Comparison of ENCODE assay signal across 8 mouse cellular contexts in the genomic region with DNA sequence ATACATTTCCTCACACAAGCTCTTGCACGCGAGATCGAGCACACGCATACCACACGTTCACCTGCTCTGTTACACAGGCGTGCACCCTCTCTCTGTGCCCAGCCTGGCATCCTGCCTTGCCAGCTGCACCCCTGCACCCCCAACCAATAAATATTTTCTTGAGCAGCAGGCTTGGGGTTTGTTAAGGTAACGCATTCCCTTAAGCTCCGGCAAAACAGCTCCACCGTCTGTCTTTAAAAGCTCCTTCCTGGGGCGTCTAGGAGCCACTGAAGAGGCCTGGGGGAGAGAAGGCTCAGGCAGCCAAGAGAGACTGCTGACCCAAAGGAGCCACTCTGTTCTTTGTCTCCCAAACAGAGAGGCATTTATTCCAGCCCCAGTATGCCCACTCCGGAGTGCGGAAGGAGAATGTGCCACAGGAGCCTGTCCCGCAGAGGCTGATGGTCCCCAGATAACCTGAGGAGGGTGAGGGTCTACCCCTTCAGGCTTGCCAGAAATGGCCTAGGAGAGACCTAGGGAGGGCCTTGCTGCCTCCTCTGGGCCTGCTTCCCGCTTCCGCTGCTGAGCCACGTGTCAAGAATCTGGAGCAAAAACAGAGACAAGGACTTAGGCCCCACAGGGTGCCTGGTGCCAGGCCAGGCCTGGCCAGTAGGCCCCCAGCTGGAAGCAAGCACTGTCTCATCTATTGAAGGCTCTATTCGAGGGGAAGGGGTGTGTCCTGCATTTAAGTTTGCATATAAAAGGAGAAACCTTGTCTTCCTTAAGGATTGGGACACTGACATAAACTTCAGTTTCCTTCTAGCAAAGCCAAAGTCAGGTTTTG. TPM values are rescaled to one million over a fixed set of nuclear protein-coding genes. Genes with fewer than 3 reads are reported as not detected.
A peak's percentile ranks its signal among the peaks of the same experiment; 100 is the strongest.
DNase-seq lines count a peak whose midpoint lies in the region; ATAC-seq and TF ChIP-seq lines count a peak whose summit lies in the region.

No protein-coding gene starts in this region.

- H3K9ac ChIP-seq in hindbrain, postnatal 0 days (replicated peaks; ENCODE audit: low read length), result peak overlapping the region; percentile 88
- peak overlapping the region; percentile 90 for H3K9ac ChIP-seq in midbrain, embryonic 13.5 days (replicated peaks)

- intact Hi-C loops in left cerebral cortex, postnatal 10 days (cut with DNase I), result no loop called here

- TF ChIP-seq POLR2A in embryonic fibroblast, embryonic 13.5 days (IDR thresholded peaks at IDR 0.05; ENCODE audit: low read depth, low read length), result no peak

- DNase-seq in 3134 (ENCODE audit: extremely low read depth, insufficient read length, low spot score) (peak; percentile 66), MEL-GATA-1-ER (ENCODE audit: extremely low read depth, low read depth) (peak; percentile 67)
- DNase-seq in hindbrain, postnatal 0 days (ENCODE audit: low spot score), result peak; percentile 79
- DNase-seq in left cerebral cortex, postnatal 10 days (ENCODE audit: extremely low spot score in 1 of 2, low spot score in 2 of 2), result peak; percentile 49 to 79
- peak; percentile 46 for DNase-seq in thymus, postnatal 0 days (ENCODE audit: low spot score)
- DNase-seq in urinary bladder, postnatal 25 days (ENCODE audit: low spot score), result no peak

- H3K27ac ChIP-seq in embryonic fibroblast, embryonic 13.5 days (ENCODE audit: insufficient read depth, low read length), result peak overlapping the region; percentile 17; the same call in 1 of the 2 replicates
- H3K27ac ChIP-seq in hindbrain, postnatal 0 days, result peak overlapping the region; percentile 83
- H3K27ac ChIP-seq in midbrain, embryonic 13.5 days, result peak overlapping the region; percentile 74

- no peaks in the 10 kb centered on the region for H3K27me3 ChIP-seq in hindbrain, postnatal 0 days (ENCODE audit: insufficient read depth, low read length)
- peaks cover 33% of the 10 kb centered on the region for H3K27me3 ChIP-seq in midbrain, embryonic 13.5 days

- peaks cover 16% of the 10 kb centered on the region for H3K4me1 ChIP-seq in embryonic fibroblast, embryonic 13.5 days (ENCODE audit: control insufficient read depth, insufficient read depth, low read length)
- H3K4me1 ChIP-seq in hindbrain, postnatal 0 days (ENCODE audit: insufficient read depth, low read length), result peaks cover 24% of the 10 kb centered on the region; the same call in 1 of the 2 replicates
- H3K4me1 ChIP-seq in midbrain, embryonic 13.5 days (replicated peaks), result peaks cover 37% of the 10 kb centered on the region

- ATAC-seq in hindbrain, postnatal 0 days, result peak; percentile 63
- ATAC-seq in midbrain, embryonic 13.5 days, result peak; percentile 37

- no peak overlapping the region for H3K4me3 ChIP-seq in embryonic fibroblast, embryonic 13.5 days (ENCODE audit: insufficient read depth, low read length)
- peak overlapping the region; percentile 79 for H3K4me3 ChIP-seq in hindbrain, postnatal 0 days (ENCODE audit: low read length)
- H3K4me3 ChIP-seq in midbrain, embryonic 13.5 days (replicated peaks), result peak overlapping the region; percentile 68

- WGBS in hindbrain, postnatal 0 days, result 8% methylated on average over 17 of the region's 17 CpGs
- WGBS in midbrain, embryonic 13.5 days, result 11% methylated on average over 17 of the region's 17 CpGs

- H3K36me3 ChIP-seq in hindbrain, postnatal 0 days (ENCODE audit: insufficient read depth, low read length), result no peaks in the 10 kb centered on the region
- H3K36me3 ChIP-seq in midbrain, embryonic 13.5 days, result no peaks in the 10 kb centered on the region

- TF ChIP-seq CTCF in embryonic fibroblast, embryonic 13.5 days (IDR thresholded peaks at IDR 0.05; ENCODE audit: borderline replicate concordance, insufficient read depth, low read length), result 0 out of 2 replicates have a peak, but pooled peaks have one; percentile 6
- TF ChIP-seq CTCF in hindbrain, postnatal 0 days (IDR thresholded peaks at IDR 0.05; ENCODE audit: low read depth), result no peak

- no peaks in the 10 kb centered on the region for H3K9me3 ChIP-seq in hindbrain, postnatal 0 days (ENCODE audit: low read length)
- no peaks in the 10 kb centered on the region for H3K9me3 ChIP-seq in midbrain, embryonic 13.5 days

- H3K4me2 ChIP-seq in hindbrain, postnatal 0 days (ENCODE audit: low read depth, low read length), result peak overlapping the region; percentile 98
- H3K4me2 ChIP-seq in midbrain, embryonic 13.5 days (replicated peaks), result peak overlapping the region; percentile 95

RNA-seq across cellular contexts. Expression of a gene that starts 59.4 kb away (rescaled TPM):
- 13.6 and 21.4 TPM in 2 replicates for polyA plus RNA-seq in embryonic fibroblast, embryonic 13.5 days (2011; ENCODE audit: insufficient read length, low read depth, missing spikeins)
- total RNA-seq in hindbrain, postnatal 0 days (2014; rRNA removed), result 50.2 and 50.9 TPM in 2 replicates
- 26.6 and 29.0 TPM in 2 replicates for polyA plus RNA-seq in hindbrain, postnatal 0 days (2015; fragmentation: Nextera tagmentation; extraction: Ambion mirVana)
- 10 to 100 TPM; 56.2 to 58.6 TPM for total RNA-seq in left cerebral cortex, postnatal 10 days (2021)
- polyA plus RNA-seq in midbrain, embryonic 13.5 days (2015; fragmentation: Nextera tagmentation; extraction: Ambion mirVana), result 12.6 and 14.3 TPM in 2 replicates
- polyA plus RNA-seq in thymus, postnatal 0 days (2015; fragmentation: Nextera tagmentation; extraction: Ambion mirVana), result 8.6 and 8.7 TPM in 2 replicates

Comparison
In these comparisons a context has a peak if more than half of its experiments do, and no peak if none do; other contexts are left out.
1. H3K27ac ChIP-seq: peak in every context shown above with its lines; median percentile 83 in hindbrain, postnatal 0 days; 74 in midbrain, embryonic 13.5 days; 17 in embryonic fibroblast, embryonic 13.5 days.